In the genomic region with DNA sequence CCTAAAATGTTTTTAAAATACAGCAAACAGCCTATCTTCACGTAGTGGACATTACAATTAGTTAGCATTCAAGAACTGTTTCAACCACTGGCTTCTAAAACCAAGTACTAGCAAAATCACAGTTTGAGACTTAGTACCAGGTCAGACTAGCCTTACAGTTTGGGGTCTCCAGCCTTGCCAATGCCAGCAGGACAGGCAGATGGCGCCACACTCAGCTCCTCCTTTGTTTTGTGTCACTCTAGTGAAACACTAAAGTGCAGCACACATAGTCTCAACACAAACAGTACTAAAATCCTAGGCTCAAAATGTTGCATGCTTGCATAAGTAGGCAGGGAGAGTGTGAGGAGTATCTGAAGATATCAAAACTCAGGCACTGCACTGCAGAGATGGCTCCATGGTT, we compare ENCODE assay signal across 10 mouse cellular contexts. TPM values are rescaled to one million over a fixed set of nuclear protein-coding genes. Genes with fewer than 3 reads are reported as not detected.
DNase-seq lines count a peak whose midpoint lies in the region; ATAC-seq and TF ChIP-seq lines count a peak whose summit lies in the region.
"Had no signal": no experiment of that assay in that cellular context is flagged by ENCODE, and none has a peak within 500 bp of the region (broad histone marks: within the 10 kb centered on the region; RNA-seq: fewer than 3 reads in every experiment).

No protein-coding gene starts in this region.

- WGBS in lung, adult 2 months, result 79% methylated on average over 2 of the region's 2 CpGs

- peak; percentile 37 for TF ChIP-seq RAD21 in MEL (IDR thresholded peaks at IDR 0.05; ENCODE audit: low read depth, low read length)

- H3K27ac ChIP-seq in gastrocnemius, adult 2 months, result no peak overlapping the region
- no peak overlapping the region for H3K27ac ChIP-seq in MEL (ENCODE audit: control insufficient read depth, low read depth, low read length)
- H3K27ac ChIP-seq: forebrain, embryonic 10.5 days; macrophage had no signal

- H3K4me1 ChIP-seq in lung, adult 2 months (ENCODE audit: control insufficient read depth, insufficient read depth, low read length), result no peaks in the 10 kb centered on the region
- H3K4me1 ChIP-seq in MEL (ENCODE audit: control insufficient read depth in 1 of 2, insufficient read depth in 2 of 2, low read length in 2 of 2), result no peaks in the 10 kb centered on the region
- H3K4me1 ChIP-seq: forebrain, embryonic 10.5 days had no signal

- no peak overlapping the region for H3K4me3 ChIP-seq in gastrocnemius, adult 2 months
- no peak overlapping the region for H3K4me3 ChIP-seq in lung, adult 2 months (replicated peaks; ENCODE audit: extremely low read depth, low read depth, low read length)
- H3K4me3 ChIP-seq in MEL (ENCODE audit: control insufficient read depth in 1 of 2, insufficient read depth in 1 of 2, low read depth in 2 of 2, low read length in 2 of 2), result no peak overlapping the region
- H3K4me3 ChIP-seq: forebrain, embryonic 10.5 days had no signal

- peak; percentile 56 for TF ChIP-seq CTCF in gastrocnemius, adult 2 months (IDR thresholded peaks at IDR 0.05)
- TF ChIP-seq CTCF in lung, adult 2 months (IDR thresholded peaks at IDR 0.05; ENCODE audit: insufficient read depth, low read length), result peak; percentile 51
- peak; percentile 33 to 58 (median 51) for TF ChIP-seq CTCF in MEL (IDR thresholded peaks at IDR 0.05 in 2 of 3, conservative IDR thresholded peaks at IDR 0.05 in 1 of 3; ENCODE audit: control insufficient read depth in 1 of 3, insufficient read depth in 1 of 3, low read depth in 2 of 3, low read length in 3 of 3, poor library complexity in 1 of 3, severe bottlenecking in 1 of 3)

- no peak for TF ChIP-seq POLR2A in lung, adult 2 months (IDR thresholded peaks at IDR 0.05; ENCODE audit: borderline replicate concordance, extremely low read depth, low read depth, low read length)
- no peak for TF ChIP-seq POLR2A in MEL (IDR thresholded peaks at IDR 0.05; ENCODE audit: control insufficient read depth in 1 of 2, insufficient read depth in 1 of 2, low read depth in 1 of 2, low read length in 2 of 2, poor library complexity in 1 of 2)

- intact Hi-C loops in gastrocnemius, adult 2 months (cut with DNase I), result loop anchor here (5.0 kb wide), 1 partner anchor 196 kb away; no protein-coding TSS in a partner anchor
- intact Hi-C loops in gastrocnemius, postnatal 14 days (cut with DNase I; ENCODE audit: low total_unique reads), result no loop called here

- H3K9me3 ChIP-seq in MEL (replicated peaks; ENCODE audit: insufficient read depth, low read length), result no peaks in the 10 kb centered on the region
- H3K9me3 ChIP-seq: forebrain, embryonic 10.5 days had no signal

- no peaks in the 10 kb centered on the region for H3K79me2 ChIP-seq in MEL (ENCODE audit: control insufficient read depth, insufficient read depth, low read length, poor library complexity)

- no peak overlapping the region for H3K9ac ChIP-seq in MEL (ENCODE audit: control insufficient read depth, low read depth, low read length, poor library complexity, severe bottlenecking)

- TF ChIP-seq EP300 in MEL (IDR thresholded peaks at IDR 0.05; ENCODE audit: low read depth in 1 of 2, low read length in 2 of 2), result no peak

- ATAC-seq in frontal cortex, adult (ENCODE audit: low TSS enrichment), result no peak

- DNase-seq in gastrocnemius, adult 2 months, result no peak
- DNase-seq in gastrocnemius, postnatal 14 days, result no peak
- no peak for DNase-seq in lung, adult 2 months
- no peak for DNase-seq in lung, postnatal 25 days (ENCODE audit: low spot score)
- DNase-seq in MEL (ENCODE audit: low read depth, low spot score), result no peak
- DNase-seq in naive thymus-derived CD4-positive, alpha-beta T cell, adult 2 months (ENCODE audit: low read depth), result peak; percentile 18
- no peak for DNase-seq in cerebellum, adult 11-12 months

- peaks cover 0 to 16% of the 10 kb centered on the region in 2 experiments; a peak in 2 of 4 replicates for H3K36me3 ChIP-seq in MEL (ENCODE audit: control insufficient read depth in 1 of 2, insufficient read depth in 2 of 2, low read length in 2 of 2)

- H3K27me3 ChIP-seq in MEL (ENCODE audit: control insufficient read depth in 1 of 2, insufficient read depth in 2 of 2, low read length in 2 of 2), result no peaks in the 10 kb centered on the region

TF ChIP-seq in MEL, 35 proteins besides CTCF, POLR2A, EP300 and RAD21:
- no peak for TF ChIP-seq ETS1 (IDR thresholded peaks at IDR 0.05; ENCODE audit: low read depth, low read length)
- peak; percentile 62 for TF ChIP-seq SMC3 (IDR thresholded peaks at IDR 0.05; ENCODE audit: low read depth, low read length)

RNA-seq across cellular contexts. Expression of gene Agtpbp1, which starts 53.8 kb away (rescaled TPM):
- total RNA-seq in gastrocnemius, adult 2 months (2021), result 10 to 100 TPM; 59.1 to 71.0 TPM
- total RNA-seq in gastrocnemius, postnatal 14 days (2021), result 10 to 100 TPM; 37.4 to 38.7 TPM
- polyA plus RNA-seq in lung, adult 2 months (2012; rRNA removed), result 5.6 and 9.9 TPM in 2 replicates
- total RNA-seq in MEL (2012; rRNA removed), result 24.2 and 29.8 TPM in 2 replicates
- polyA plus RNA-seq in MEL (2012; ENCODE audit: insufficient read depth in 1 of 2, insufficient read length in 2 of 2, low read depth in 1 of 2, low replicate concordance in 2 of 2, missing spikeins in 1 of 2), result 100 to 1,000 TPM in 1 of 2 experiments, 10 to 100 TPM in 1; 33.7 to 117 TPM

RNA-seq across cellular contexts. Expression of gene Naa35, which starts 53.9 kb away (rescaled TPM):
- 10 to 100 TPM; 29.2 to 32.7 TPM for total RNA-seq in gastrocnemius, adult 2 months (2021)
- 10 to 100 TPM; 25.2 to 26.4 TPM for total RNA-seq in gastrocnemius, postnatal 14 days (2021)
- 19.8 and 32.7 TPM in 2 replicates for polyA plus RNA-seq in lung, adult 2 months (2012; rRNA removed)
- 19.5 and 25.8 TPM in 2 replicates for total RNA-seq in MEL (2012; rRNA removed)
- 10 to 100 TPM in 1 of 2 experiments, not detected in 1; 44.4 TPM for polyA plus RNA-seq in MEL (2012; ENCODE audit: insufficient read depth in 1 of 2, insufficient read length in 2 of 2, low read depth in 1 of 2, low replicate concordance in 2 of 2, missing spikeins in 1 of 2)
